Mouse (Mus musculus): ENCODE results near the gene Kcnk5.

Gene Kcnk5

DNA sequence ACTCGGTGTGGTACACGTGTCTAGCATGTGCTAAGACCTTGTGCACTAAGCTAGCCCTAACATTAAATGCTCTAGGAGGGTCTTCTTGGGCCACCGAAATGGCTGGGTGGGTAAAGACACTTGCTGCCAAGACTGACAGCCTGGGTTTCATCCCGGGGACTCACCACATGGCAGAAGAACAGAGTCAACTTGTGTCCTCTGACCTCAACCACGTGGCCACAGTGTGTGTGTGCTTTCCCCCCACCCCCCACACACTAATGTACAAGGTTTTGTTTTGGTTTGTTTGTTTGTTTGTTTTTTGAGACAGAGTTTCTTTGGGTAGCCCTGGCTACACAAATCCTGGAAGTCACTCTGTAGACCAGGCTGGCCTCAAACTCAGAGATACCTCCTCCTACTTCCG lies 6.9 kb downstream of the Kcnk5 start:
- in situ Hi-C loops (cut with MboI; ENCODE audit: low pct_unique_long_range_greater_than_20kb in 1 of 2, low sequenced_read_pairs in 2 of 2, unreplicated experiment in 1 of 2) = no loop called here

DNA sequence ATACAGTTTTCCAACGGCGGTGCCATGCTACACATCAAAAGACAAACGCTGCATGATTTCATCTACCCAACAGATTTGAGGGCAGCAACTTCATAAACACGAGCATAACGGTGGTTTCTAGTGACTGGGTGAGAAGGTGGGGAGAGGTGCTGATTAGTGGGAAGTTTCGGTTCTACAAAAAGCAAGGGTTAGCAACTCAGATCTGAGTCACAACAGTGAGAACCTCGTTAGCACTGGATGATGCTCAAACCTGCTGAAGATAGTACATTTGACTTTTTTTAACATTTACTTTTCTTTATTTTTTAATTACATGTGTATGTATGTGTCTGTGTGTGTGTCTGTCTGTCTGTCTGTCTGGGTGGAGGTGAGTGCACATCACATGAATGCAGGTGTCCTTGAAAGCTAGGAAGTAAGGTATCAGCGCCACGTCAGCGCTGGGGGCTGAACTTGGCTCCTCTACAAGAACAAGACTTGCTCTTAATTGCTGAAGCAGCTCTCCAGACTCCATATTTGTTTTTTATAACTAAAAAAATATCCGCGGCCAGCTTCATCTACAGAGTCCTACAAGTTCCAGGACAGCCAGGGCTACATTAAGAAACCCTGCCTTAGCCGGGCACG lies 7.6 kb downstream of the Kcnk5 start:
- in situ Hi-C loops (cut with MboI; ENCODE audit: low pct_unique_long_range_greater_than_20kb in 1 of 2, low sequenced_read_pairs in 2 of 2, unreplicated experiment in 1 of 2) = no loop called here

DNA sequence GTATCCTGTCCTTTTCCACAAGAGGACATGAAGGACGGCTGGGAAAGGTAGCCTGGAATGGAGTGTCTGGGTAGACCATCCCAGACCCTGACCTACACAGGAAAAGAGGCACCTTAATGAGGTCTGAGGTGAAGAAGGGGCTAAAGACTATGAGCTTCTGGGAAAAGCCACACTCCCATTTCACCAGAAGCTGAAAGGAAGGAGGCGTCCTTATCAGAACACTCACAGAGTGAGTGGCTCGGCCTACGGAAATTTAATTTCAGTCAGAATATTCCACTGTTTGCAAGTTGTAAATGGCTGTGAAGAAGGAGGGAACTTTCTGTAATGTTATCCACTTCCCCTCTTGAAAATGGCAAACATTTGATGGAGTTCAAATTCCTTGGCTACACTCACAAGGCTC lies 8.7 kb downstream of the Kcnk5 start:
- in situ Hi-C loops (cut with MboI; ENCODE audit: low pct_unique_long_range_greater_than_20kb in 1 of 2, low sequenced_read_pairs in 2 of 2, unreplicated experiment in 1 of 2) = no loop called here

DNA sequence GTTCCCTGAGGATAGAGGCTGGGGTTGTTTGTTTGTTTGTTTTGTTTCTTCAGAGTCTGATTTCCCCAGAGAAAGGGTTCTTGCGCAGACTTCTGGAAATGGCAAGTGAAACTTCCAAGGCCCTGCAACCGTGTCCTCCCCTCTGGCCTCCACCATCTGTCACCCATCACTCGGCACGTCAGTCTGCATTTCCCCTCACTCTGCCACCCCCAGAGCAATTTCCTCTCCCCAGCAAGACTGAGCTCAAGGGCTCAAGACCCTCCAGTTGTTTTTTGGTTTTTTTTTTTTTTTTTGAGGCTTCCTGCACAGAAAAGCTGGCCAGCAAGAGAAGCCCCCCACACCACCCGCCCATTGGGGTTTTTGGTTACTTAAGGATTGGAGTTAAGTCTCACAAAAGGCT lies 9.1 kb downstream of the Kcnk5 start:
- in situ Hi-C loops (cut with MboI; ENCODE audit: low pct_unique_long_range_greater_than_20kb in 1 of 2, low sequenced_read_pairs in 2 of 2, unreplicated experiment in 1 of 2) = no loop called here

DNA sequence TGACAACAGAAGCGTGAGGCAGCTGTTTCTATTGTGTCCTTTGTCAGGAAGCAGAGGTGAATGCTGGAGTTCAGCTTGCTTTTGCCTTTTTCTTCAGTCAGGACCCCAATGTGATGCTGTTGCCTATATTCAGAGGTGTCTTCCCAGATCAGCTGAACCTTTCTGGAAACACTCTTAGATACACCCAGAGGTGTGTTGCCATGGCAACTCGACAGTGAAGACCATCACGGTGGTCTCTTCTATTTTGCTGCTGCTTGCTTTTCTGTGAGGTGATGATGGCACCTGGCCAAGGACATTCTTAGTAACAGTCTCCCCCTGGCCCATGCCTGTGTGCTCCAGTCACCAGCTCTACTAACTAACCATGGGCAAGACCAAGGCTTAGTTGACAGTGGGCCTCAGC lies 9.8 kb downstream of the Kcnk5 start:
- in situ Hi-C loops (cut with MboI; ENCODE audit: low pct_unique_long_range_greater_than_20kb in 1 of 2, low sequenced_read_pairs in 2 of 2, unreplicated experiment in 1 of 2) = no loop called here

DNA sequence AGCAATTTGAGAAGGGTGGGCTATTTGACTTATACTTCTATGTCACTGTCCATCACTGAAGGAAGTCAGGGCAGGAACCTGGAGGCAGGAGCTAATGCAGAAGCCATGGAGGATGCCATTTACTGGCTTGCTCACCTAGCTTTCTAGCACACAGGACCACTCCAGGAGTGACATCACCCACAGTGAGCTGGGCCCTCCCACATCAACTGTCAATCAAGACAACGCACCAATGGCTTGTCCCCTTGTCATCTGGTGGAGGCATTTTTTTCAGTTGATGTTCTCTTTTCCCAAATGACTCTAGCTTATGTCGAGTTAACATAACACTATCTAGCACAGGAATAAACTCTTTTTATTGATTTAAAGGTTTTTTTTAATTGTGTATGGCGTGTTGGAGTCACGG lies 12.4 kb downstream of the Kcnk5 start:
- in situ Hi-C loops (cut with MboI; ENCODE audit: low pct_unique_long_range_greater_than_20kb in 1 of 2, low sequenced_read_pairs in 2 of 2, unreplicated experiment in 1 of 2) = no loop called here

DNA sequence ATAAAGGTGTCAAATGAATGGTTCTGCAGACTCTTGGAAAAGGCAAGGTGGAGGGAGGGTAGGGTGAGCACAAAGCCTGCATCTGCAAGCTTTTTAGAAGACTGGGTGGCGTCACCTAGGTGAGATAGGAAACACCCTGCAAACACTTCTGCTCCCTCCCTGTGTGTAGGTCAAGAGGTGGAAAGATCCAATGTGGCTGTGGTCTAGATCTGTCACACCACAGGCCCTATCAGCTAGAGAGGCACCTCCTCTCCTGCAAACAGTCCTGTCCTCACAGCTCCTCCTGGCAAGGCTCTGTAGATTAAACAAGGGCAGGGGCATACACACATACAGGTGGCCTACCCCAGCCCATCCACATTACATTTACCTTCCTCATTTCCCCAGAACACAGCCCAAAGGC lies 13.1 kb downstream of the Kcnk5 start:
- in situ Hi-C loops (cut with MboI; ENCODE audit: low pct_unique_long_range_greater_than_20kb in 1 of 2, low sequenced_read_pairs in 2 of 2, unreplicated experiment in 1 of 2) = no loop called here

DNA sequence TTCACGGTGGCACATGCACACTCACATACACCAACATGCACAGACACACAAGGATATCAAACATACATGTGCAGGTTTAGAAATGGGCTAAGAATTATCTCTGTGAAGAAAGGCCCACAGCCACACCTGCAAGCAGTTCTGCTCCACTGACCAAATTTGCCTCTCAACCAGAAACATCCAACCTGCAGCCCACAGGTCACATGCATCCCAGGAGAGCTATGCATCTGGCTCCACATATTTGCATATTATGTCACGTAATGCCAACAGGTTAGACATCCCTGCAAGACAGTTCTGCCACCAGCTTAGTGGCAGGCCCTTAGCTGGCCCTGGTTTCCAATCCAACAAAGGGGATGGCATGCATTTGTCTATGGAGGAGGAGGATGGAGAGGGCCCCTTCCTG lies 13.6 kb downstream of the Kcnk5 start:
- in situ Hi-C loops (cut with MboI; ENCODE audit: low pct_unique_long_range_greater_than_20kb in 1 of 2, low sequenced_read_pairs in 2 of 2, unreplicated experiment in 1 of 2) = no loop called here

DNA sequence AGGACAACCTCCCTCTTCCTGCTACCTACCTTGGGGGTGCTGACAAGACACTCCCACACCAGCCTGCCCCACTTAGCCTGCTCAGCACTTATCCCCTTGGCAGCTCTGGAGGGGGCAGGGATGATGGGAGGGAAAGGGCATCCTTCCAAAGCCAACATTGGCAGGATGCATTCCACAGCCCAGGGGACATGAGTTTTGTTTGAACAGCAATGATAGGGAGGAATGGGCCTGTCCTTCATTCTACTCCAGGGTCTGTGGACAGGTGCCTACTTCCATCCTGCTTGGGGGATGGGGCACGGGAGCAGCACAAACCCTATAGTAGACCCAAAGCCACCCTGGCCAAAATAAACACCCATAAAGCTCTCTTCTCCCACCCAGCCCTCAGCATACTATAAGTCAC lies 16.2 kb downstream of the Kcnk5 start:
- in situ Hi-C loops (cut with MboI; ENCODE audit: low pct_unique_long_range_greater_than_20kb in 1 of 2, low sequenced_read_pairs in 2 of 2, unreplicated experiment in 1 of 2) = no loop called here

DNA sequence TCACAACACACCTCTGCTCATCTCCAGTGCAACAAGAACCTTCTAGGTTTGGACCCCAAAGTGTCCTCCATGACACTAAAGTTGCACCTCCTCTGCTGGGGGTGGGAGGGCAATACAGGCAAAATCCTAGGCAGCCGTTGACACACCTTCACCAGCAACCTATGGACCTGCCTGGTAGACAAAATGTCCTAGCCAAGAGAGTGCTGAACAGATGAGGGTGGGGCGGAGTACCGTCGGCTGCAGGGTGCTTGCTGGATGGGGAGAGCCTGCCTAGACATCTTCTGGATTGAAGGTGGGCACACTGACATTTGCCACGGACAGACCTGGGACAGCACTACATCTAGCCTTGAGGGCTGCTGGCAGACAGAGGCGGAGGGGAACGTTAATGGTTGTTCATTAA lies 17.2 kb downstream of the Kcnk5 start:
- in situ Hi-C loops (cut with MboI; ENCODE audit: low pct_unique_long_range_greater_than_20kb in 1 of 2, low sequenced_read_pairs in 2 of 2, unreplicated experiment in 1 of 2) = loop anchor here in 1 of 2 experiments (5.0 kb wide), 1 partner anchor 37 kb away; no protein-coding TSS in a partner anchor

DNA sequence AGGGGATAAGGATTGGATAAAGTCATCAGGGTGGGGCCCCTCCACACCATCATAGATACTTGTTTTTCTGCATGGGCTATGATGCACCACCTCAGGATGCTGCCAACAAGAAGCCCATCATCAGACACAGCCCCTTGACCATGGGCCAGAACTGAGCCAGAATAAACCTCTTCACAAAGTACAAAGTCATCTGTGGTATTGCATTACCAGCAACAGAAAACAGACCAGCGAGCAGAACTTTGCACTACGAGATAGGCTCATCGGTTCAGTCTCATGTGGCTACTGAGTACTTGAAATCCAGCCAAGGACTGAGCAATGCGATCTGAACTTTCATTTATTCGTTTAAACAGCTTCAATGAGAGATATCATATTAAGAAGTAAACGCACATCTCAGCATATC lies 18.9 kb downstream of the Kcnk5 start:
- in situ Hi-C loops (cut with MboI; ENCODE audit: low pct_unique_long_range_greater_than_20kb in 1 of 2, low sequenced_read_pairs in 2 of 2, unreplicated experiment in 1 of 2) = loop anchor here in 1 of 2 experiments (5.0 kb wide), 1 partner anchor 35 kb away; no protein-coding TSS in a partner anchor

DNA sequence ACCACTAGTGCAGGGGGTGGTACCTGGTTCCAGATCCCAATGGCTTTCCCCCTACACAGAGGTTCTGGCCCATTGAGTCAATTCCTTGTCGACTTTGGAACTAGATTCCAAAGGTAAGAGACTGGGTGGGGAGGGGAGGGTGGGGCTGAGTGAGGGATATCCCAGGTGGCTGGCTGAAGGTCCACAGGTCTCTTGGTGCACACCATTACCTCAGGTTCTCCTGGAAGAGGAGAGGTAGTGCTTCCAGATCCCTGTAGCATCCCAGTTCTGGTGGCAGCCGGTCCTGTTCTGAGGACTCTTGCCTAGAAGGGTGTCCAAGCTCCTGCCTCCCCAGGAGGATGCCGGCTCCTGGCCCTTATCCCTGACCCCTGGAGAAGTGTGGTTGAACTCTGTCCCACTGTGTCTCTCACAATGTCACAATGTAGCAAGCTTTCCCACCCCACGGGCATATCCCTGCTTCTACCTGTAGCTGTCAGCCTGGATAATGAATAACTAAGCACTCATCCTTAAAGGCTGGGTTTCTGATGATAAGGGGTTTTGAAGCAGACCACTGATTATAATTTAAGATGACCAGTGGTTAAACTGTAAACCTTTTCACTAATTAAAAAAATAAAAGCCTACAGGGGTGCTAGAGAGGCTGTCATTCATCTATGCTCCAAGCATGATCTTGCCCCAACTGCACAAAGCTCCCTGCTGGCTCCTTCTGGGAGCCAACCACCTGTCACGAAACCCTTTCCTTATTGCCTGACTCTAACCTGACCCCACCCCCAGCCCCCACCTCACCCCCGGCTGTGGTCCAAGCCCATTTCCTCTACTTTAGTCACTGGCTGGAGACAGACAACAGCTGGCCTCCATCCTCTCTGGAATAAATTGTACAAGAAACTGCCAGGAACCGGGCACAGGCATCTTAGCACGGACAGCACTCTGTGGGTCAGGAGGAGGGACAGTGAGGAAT lies 22.6 kb downstream of the Kcnk5 start:
- in situ Hi-C loops (cut with MboI; ENCODE audit: low pct_unique_long_range_greater_than_20kb in 1 of 2, low sequenced_read_pairs in 2 of 2, unreplicated experiment in 1 of 2) = no loop called here

DNA sequence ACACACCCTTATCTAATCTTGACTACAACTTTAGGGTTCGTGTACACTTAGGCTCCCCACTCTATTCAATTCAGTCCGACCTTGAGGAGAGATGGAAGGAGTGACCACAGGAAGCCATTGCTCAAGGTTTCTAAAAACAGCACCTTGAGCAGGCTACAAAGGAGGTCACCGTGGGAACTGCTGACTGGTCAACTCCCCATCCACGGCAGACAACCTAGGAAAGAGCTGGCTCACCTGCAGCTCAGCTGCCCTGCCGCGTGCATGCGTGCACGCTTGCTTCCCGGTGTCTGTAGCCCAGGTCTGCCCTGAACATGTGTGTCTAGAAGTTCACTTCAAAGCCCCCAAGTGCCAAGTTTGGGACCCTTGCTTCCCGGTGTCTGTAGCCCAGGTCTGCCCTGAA lies 24.0 kb downstream of the Kcnk5 start:
- in situ Hi-C loops (cut with MboI; ENCODE audit: low pct_unique_long_range_greater_than_20kb in 1 of 2, low sequenced_read_pairs in 2 of 2, unreplicated experiment in 1 of 2) = no loop called here

DNA sequence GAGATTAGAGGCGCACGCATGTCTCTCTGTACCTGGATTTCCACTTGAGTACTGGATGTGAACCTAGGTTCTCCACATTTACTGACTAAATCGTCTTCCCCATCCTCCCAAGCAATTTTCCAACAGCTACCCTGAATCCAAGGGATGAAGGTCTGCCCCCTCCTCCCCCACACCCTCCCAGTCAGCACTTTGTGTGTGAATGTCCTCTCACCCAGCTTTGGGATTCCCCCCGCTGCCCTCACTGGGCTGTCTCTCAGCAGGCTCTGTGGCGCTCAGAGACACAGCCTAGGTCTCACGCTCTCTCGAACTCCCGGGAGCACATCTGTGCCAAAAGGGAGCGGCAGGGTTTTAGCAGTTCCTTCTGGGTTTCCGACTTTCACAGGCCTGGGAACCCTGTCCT lies 25.9 kb downstream of the Kcnk5 start:
- in situ Hi-C loops (cut with MboI; ENCODE audit: low pct_unique_long_range_greater_than_20kb in 1 of 2, low sequenced_read_pairs in 2 of 2, unreplicated experiment in 1 of 2) = no loop called here

DNA sequence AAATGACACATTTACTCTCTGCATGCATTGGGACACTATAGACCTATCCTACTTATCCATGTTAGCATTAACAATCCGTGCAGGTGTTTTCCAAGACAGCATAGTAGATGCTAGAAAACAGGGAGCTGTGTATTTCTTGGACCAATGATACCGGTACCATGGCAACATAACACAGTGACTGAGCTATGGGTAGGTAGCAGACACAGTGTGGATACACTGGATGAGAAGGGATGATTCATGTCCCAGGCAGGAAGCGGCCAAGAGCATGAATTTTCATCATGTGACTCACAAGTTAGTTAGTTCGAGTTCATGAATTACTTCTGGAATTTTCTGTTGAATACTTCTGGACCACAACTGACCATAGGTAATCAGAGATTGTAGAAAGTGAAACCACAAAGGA lies 26.7 kb downstream of the Kcnk5 start:
- in situ Hi-C loops (cut with MboI; ENCODE audit: low pct_unique_long_range_greater_than_20kb in 1 of 2, low sequenced_read_pairs in 2 of 2, unreplicated experiment in 1 of 2) = no loop called here

DNA sequence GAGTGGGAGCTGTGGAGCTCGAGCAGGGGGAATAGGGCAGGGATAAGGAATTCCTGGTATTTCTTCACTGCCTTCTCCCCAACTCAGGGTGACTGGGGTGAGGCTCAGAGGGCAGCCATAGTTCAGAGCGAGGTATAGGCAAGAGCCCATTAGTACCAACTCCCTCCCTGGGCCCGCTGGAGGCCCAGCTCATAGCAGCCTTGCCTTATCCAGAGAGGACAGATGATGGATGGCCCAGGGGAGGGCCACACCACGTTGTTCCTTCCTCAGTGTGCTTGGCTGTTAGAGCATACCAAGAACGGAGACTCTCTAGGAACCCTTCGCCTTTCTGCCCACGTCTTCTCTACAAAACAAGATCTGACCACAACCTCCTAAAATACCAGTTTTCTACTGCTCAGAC lies 27.4 kb downstream of the Kcnk5 start:
- in situ Hi-C loops (cut with MboI; ENCODE audit: low pct_unique_long_range_greater_than_20kb in 1 of 2, low sequenced_read_pairs in 2 of 2, unreplicated experiment in 1 of 2) = no loop called here

DNA sequence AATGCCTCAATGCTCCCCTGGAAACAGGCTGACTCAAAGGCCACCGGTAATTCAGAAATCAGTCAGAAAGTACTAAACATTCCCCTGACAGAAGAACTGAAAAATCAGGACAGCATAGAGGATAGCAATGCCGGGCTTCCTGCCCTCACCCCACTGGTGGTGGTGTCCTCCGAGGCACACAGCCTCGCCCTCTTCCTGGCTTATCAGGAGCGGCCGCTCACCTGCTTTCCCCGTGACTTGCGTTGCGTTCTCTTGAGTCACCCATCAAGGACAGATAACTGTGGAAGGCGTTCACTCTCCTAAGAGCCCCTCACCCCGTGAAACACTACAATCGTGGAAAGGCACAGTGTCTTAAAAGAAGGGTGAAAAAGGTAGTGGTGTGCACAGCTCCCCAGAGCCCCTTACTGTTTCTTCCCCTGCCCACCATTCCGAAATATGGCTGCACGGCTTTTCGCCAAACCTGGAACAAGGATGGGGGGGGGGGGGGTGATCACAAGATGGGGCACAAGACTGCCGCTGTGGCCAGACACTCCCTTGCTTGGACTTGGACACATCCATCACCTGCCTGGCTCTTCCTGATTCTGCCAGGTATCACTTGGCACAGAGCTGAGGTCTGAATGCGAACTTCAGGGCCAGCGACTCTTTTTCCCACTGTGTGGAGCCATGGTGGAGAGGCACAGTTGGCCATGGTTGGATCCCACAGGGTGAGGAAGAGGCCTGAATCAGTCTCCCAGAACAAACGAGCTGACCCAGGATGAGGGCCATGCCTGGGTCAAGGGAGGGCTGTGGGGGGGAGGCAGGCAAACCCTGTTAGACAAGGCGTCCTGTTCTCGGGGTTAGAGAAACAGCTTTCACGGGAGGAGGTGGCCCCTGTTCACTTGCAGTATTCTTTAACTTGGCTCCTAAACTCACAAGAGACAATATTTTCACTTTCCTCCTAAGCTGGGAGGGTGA lies 32.2 kb downstream of the Kcnk5 start:
- in situ Hi-C loops (cut with MboI; ENCODE audit: low pct_unique_long_range_greater_than_20kb in 1 of 2, low sequenced_read_pairs in 2 of 2, unreplicated experiment in 1 of 2) = loop anchor here in 1 of 2 experiments (5.0 kb wide), 1 partner anchor 52 kb away; no protein-coding TSS in a partner anchor

DNA sequence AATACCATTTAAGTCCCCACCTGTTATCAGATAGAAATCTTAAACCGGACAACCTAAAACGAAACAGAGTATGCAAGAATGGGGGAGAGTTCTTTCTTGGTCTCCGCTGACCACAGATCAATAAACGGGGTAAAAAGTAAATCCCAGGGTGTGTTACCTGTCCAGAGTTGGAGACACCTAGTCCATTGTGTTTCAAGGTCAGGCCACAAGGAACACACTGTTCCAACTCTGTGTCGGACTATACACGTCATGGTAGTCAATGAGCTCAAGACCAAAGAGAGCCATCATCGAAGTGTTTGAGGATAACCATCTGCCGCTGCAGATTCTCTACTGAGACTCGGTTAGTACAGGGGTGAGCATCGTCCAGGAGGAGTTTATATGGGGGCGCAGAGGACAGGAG lies 33.1 kb downstream of the Kcnk5 start:
- in situ Hi-C loops (cut with MboI; ENCODE audit: low pct_unique_long_range_greater_than_20kb in 1 of 2, low sequenced_read_pairs in 2 of 2, unreplicated experiment in 1 of 2) = loop anchor here in 1 of 2 experiments (5.0 kb wide), 1 partner anchor 51 kb away; no protein-coding TSS in a partner anchor

DNA sequence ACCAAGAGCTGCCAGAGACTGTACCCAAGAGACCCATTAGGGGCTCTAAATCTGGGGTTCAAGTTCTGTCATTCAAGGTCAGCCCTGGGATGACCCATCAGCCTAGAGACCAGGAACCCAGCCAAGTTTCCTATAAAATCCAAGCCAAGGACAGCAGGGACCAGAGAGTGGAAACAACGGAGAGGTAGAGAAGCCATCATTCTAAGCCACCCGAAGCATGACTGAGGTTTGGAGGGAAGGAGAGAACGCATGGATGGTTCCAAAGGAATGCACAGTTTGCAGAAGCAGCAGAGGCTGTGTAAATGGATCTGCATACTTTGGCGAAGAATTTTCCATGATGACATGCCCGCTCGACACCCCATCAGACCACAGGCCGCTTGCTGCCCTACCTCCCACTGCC lies 33.8 kb downstream of the Kcnk5 start:
- in situ Hi-C loops (cut with MboI; ENCODE audit: low pct_unique_long_range_greater_than_20kb in 1 of 2, low sequenced_read_pairs in 2 of 2, unreplicated experiment in 1 of 2) = loop anchor here in 1 of 2 experiments (5.0 kb wide), 1 partner anchor 51 kb away; no protein-coding TSS in a partner anchor
